Mouse (Mus musculus) MEL (cell line): Measurements from ENCODE around the gene Palmd. TPM values are rescaled to one million over a fixed set of nuclear protein-coding genes. Genes with fewer than 3 reads are reported as not detected.

ENCODE experiments used
- DNase-seq: peaks from one replicate; pipeline ENCODE4 v3.0.0; 2011; ENCODE audit warnings: low read depth, low spot score
- H3K27ac ChIP-seq: 2 replicates; pipeline ENCODE4 v1.5.1; 2012; ENCODE audit warnings: low read depth, mild to moderate bottlenecking, control low read depth, low read length, moderate library complexity; ENCODE audit not compliant: control insufficient read depth
- H3K27me3 ChIP-seq, 2 experiments: fragments of 150-350 bp in 1 of 2; sonication (generic) in 1 of 2; 2 replicates each; pipeline ENCODE4 v1.6.1; 2012; ENCODE audit warnings: low read length in 2 of 2, mild to moderate bottlenecking in 2 of 2, improper control_type of control experiment in 1 of 2, moderate library complexity in 1 of 2; ENCODE audit not compliant: insufficient read depth in 2 of 2, control insufficient read depth in 1 of 2
- H3K36me3 ChIP-seq, 2 experiments: 2 replicates each; pipeline ENCODE4 v1.6.1; 2012 to 2014; ENCODE audit warnings: low read length in 2 of 2, improper control_type of control experiment in 1 of 2, inconsistent platforms in 1 of 2, mild to moderate bottlenecking in 1 of 2; ENCODE audit not compliant: insufficient read depth in 2 of 2, control insufficient read depth in 1 of 2
- H3K4me1 ChIP-seq, 2 experiments: fragments of 150-350 bp in 1 of 2; sonication (generic) in 1 of 2; 2 replicates each; pipeline ENCODE4 v1.6.1; 2012; ENCODE audit warnings: low read length in 2 of 2, improper control_type of control experiment in 1 of 2, mild to moderate bottlenecking in 1 of 2; ENCODE audit not compliant: insufficient read depth in 2 of 2, control insufficient read depth in 1 of 2
- H3K4me3 ChIP-seq, 2 experiments: fragments of 150-350 bp in 1 of 2; sonication (generic) in 1 of 2; 2 replicates each; pipeline ENCODE4 v1.5.1; 2012; ENCODE audit warnings: low read depth in 2 of 2, low read length in 2 of 2, mild to moderate bottlenecking in 2 of 2, moderate library complexity in 2 of 2, control low read depth in 1 of 2, improper control_type of control experiment in 1 of 2; ENCODE audit not compliant: control insufficient read depth in 1 of 2, insufficient read depth in 1 of 2
- H3K79me2 ChIP-seq: 2 replicates; pipeline ENCODE4 v1.6.1; 2012; ENCODE audit warnings: mild to moderate bottlenecking, low read length, moderate library complexity; ENCODE audit not compliant: control insufficient read depth, poor library complexity, insufficient read depth
- H3K9ac ChIP-seq: 2 replicates; pipeline ENCODE4 v1.6.1; 2012; ENCODE audit warnings: low read depth, mild to moderate bottlenecking, control low read depth, low read length, moderate library complexity; ENCODE audit not compliant: control insufficient read depth, poor library complexity, severe bottlenecking
- H3K9me3 ChIP-seq: fragments of 150-350 bp; sonication (generic); replicated peaks from 2 replicates; pipeline ENCODE4 v1.6.1; 2012; ENCODE audit warnings: mild to moderate bottlenecking, low read length, improper control_type of control experiment, moderate library complexity; ENCODE audit not compliant: insufficient read depth
- ELF1 ChIP-seq: IDR thresholded peaks from 2 replicates; pipeline ENCODE4 v1.6.1; 2014; ENCODE audit warnings: low read depth, mild to moderate bottlenecking, inconsistent platforms, low read length, improper control_type of control experiment, moderate library complexity
- GATA1 ChIP-seq: IDR thresholded peaks from 2 replicates; pipeline ENCODE4 v1.6.1; 2011; ENCODE audit warnings: low read depth, low read length, improper control_type of control experiment
- HCFC1 ChIP-seq: IDR thresholded peaks from 2 replicates; pipeline ENCODE4 v1.6.1; 2012; ENCODE audit warnings: low read depth, mild to moderate bottlenecking, inconsistent platforms, low read length, improper control_type of control experiment, moderate library complexity
- KAT2A ChIP-seq: conservative IDR thresholded peaks from 2 replicates; pipeline ENCODE4 v1.6.1; 2012; ENCODE audit warnings: low read depth, low read length, improper control_type of control experiment, inconsistent platforms
- MAX ChIP-seq: IDR thresholded peaks from 2 replicates; pipeline ENCODE4 v1.6.1; 2011; ENCODE audit warnings: low read length, improper control_type of control experiment
- MXI1 ChIP-seq: IDR thresholded peaks from 2 replicates; pipeline ENCODE4 v1.6.1; 2011; ENCODE audit warnings: mild to moderate bottlenecking, low read depth, low read length, improper control_type of control experiment
- MYC ChIP-seq: IDR thresholded peaks from 2 replicates; pipeline ENCODE4 v1.6.1; 2011; ENCODE audit warnings: low read depth, mild to moderate bottlenecking, low read length, improper control_type of control experiment, moderate library complexity
- NELFE ChIP-seq: IDR thresholded peaks from 2 replicates; pipeline ENCODE4 v1.6.1; 2011; ENCODE audit warnings: low read depth, low read length, improper control_type of control experiment
- RAD21 ChIP-seq: IDR thresholded peaks from 2 replicates; pipeline ENCODE4 v1.6.1; 2011; ENCODE audit warnings: mild to moderate bottlenecking, low read depth, low read length, improper control_type of control experiment
- RCOR1 ChIP-seq: IDR thresholded peaks from 2 replicates; pipeline ENCODE4 v1.6.1; 2012; ENCODE audit warnings: low read depth, mild to moderate bottlenecking, inconsistent platforms, low read length, improper control_type of control experiment
- SMC3 ChIP-seq: IDR thresholded peaks from 2 replicates; pipeline ENCODE4 v1.6.1; 2011; ENCODE audit warnings: low read depth, low read length, improper control_type of control experiment
- TAL1 ChIP-seq: IDR thresholded peaks from 2 replicates; pipeline ENCODE4 v1.6.1; 2012; ENCODE audit warnings: mild to moderate bottlenecking, inconsistent platforms, low read length, moderate library complexity, mixed read lengths
- TBP ChIP-seq: IDR thresholded peaks from 2 replicates; pipeline ENCODE4 v1.8.0; 2011; ENCODE audit warnings: low read depth, low read length, improper control_type of control experiment
- TCF12 ChIP-seq: IDR thresholded peaks from 2 replicates; pipeline ENCODE4 v1.6.1; 2014; ENCODE audit warnings: low read depth, mild to moderate bottlenecking, inconsistent platforms, low read length, improper control_type of control experiment, moderate library complexity
- UBTF ChIP-seq: IDR thresholded peaks from 2 replicates; pipeline ENCODE4 v1.6.1; 2012; ENCODE audit warnings: low read depth, mild to moderate bottlenecking, inconsistent platforms, low read length, improper control_type of control experiment, moderate library complexity, borderline replicate concordance; ENCODE audit not compliant: insufficient read depth
- USF1 ChIP-seq: IDR thresholded peaks from 2 replicates; pipeline ENCODE4 v1.6.1; 2014; ENCODE audit warnings: low read depth, mild to moderate bottlenecking, inconsistent platforms, low read length, improper control_type of control experiment, moderate library complexity
- USF2 ChIP-seq, 2 experiments: IDR thresholded peaks; 2 replicates each; pipeline ENCODE4 v1.6.1; 2011 to 2012; ENCODE audit warnings: improper control_type of control experiment in 2 of 2, low read length in 2 of 2, borderline replicate concordance in 1 of 2, inconsistent platforms in 1 of 2, low read depth in 1 of 2, mild to moderate bottlenecking in 1 of 2; ENCODE audit not compliant: insufficient read depth in 1 of 2
- polyA plus RNA-seq, 2 experiments: library from polyadenylated mRNA; stranded (reverse) in 1 of 2; unstranded in 1 of 2; fragments of >175 nt in 1 of 2; fragments of >200 nt in 1 of 2; gene quantifications; 2 replicates each; pipeline versions ENCODE4 v1.2.1 to v1.2.4; 2012; ENCODE audit warnings: low replicate concordance in 2 of 2, low read depth in 1 of 2; ENCODE audit not compliant: insufficient read length in 2 of 2, insufficient read depth in 1 of 2, missing spikeins in 1 of 2
- total RNA-seq: library from RNA; depleted of rRNA; stranded (reverse); fragments of 300-350 nt; gene quantifications from 2 replicates; pipeline ENCODE4 v1.2.3, GENCODE M21; 2012; rRNA removed

The Palmd gene
- not detected in 2 replicates for total RNA-seq
- polyA plus RNA-seq: under 1 TPM in 1 of 2 experiments, not detected in 1; 0.08 TPM

DNA sequence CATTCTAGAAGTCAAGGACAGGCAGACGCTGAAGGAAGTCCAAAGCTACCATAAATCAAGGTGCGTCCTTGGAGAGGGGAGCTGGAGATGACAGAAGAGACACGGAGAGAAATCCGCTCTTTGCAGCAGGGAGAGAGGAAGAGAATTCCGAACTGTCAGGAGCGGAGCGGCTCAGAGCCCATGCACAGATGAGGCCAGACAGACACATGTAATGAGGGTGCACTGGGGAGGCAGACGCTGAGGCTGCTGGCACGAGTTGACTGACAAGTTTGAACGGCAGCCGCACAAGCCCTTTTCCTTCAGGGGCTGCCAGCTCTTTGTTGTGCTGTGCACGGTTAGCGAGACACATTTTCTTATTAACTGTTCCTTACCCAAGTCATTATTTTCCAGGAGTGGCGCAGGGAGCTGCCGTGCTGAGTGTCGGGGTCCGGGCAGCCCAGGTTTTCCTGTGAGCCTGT is at the start of gene Palmd:
Palmd (minus strand) TSS at position 448 of the 458 bp plus-strand sequence.
- no peak within 1 kb of the TSS for H3K4me3 ChIP-seq

GRCm38 (mm10) chr3:117010182-117010581 is 41.4 kb upstream of the Palmd start:
- H3K9ac ChIP-seq: no peak overlapping the region
- no peak for DNase-seq
- no peaks in the 10 kb centered on the region for H3K79me2 ChIP-seq
- no peak for TF ChIP-seq UBTF
- TF ChIP-seq TCF12: no peak
- no peak for TF ChIP-seq MYC
- no peak for TF ChIP-seq MXI1
- TF ChIP-seq MAX: no peak
- TF ChIP-seq RAD21: no peak
- no peak for TF ChIP-seq HCFC1
- no peak for TF ChIP-seq ELF1
- no peak for TF ChIP-seq USF2 (IDR thresholded peaks at IDR 0.05; ENCODE audit: borderline replicate concordance in 1 of 2, insufficient read depth in 1 of 2, low read depth in 1 of 2, low read length in 2 of 2)
- TF ChIP-seq, all 39 proteins: peak for 0
- H3K4me3 ChIP-seq: no peak overlapping the region
- H3K36me3 ChIP-seq: no peaks in the 10 kb centered on the region
- no peaks in the 10 kb centered on the region for H3K4me1 ChIP-seq
- no peaks in the 10 kb centered on the region for H3K27me3 ChIP-seq
- H3K9me3 ChIP-seq: no peaks in the 10 kb centered on the region
- H3K27ac ChIP-seq: no peak overlapping the region

More for the DNA sequence above, at the start of gene Palmd:
- no peaks in the 10 kb centered on the region for H3K79me2 ChIP-seq
- no peaks in the 10 kb centered on the region for H3K9me3 ChIP-seq
- no peaks in the 10 kb centered on the region for H3K36me3 ChIP-seq
- no peak within 1 kb of the TSS for H3K9ac ChIP-seq
- DNase-seq: no peak
- H3K27me3 ChIP-seq: no peaks in the 10 kb centered on the region; a peak in 1 of 4 replicates
- TF ChIP-seq GATA1 (no peak), RAD21 (no peak), USF1 (no peak), SMC3 (no peak), NELFE (no peak), ELF1 (no peak), TBP (no peak), TCF12 (no peak), RCOR1 (no peak), TAL1 (no peak), KAT2A (no peak)
- peaks cover 0 to 2% of the 10 kb centered on the region in 2 experiments; a peak in 2 of 4 replicates for H3K4me1 ChIP-seq
- no peak within 1 kb of the TSS for H3K27ac ChIP-seq
